Mouse (Mus musculus) CH12.LX (cell line): ENCODE measurements around the gene Dlg2. TPM values are rescaled to one million over a fixed set of nuclear protein-coding genes. Genes with fewer than 3 reads are reported as not detected.

Source experiments
- DNase-seq: peaks from one replicate; pipeline ENCODE4 v3.0.0-alpha.2; 2013; ENCODE audit errors: extremely low read depth
- H3K27ac ChIP-seq: 2 replicates; pipeline ENCODE4 v1.5.1; 2012; ENCODE audit warnings: low read depth, mild to moderate bottlenecking, control low read depth, moderate library complexity; ENCODE audit not compliant: insufficient read depth
- H3K27me3 ChIP-seq: replicated peaks from 2 replicates; pipeline ENCODE3; 2012; ENCODE audit warnings: inconsistent platforms
- H3K36me3 ChIP-seq, 2 experiments: replicated peaks in 1 of 2; 2 replicates each; pipeline versions ENCODE3 to v1.6.1; 2012; ENCODE audit warnings: inconsistent platforms in 1 of 2, low read length in 1 of 2, mild to moderate bottlenecking in 1 of 2, mixed read lengths in 1 of 2, moderate library complexity in 1 of 2; ENCODE audit not compliant: control insufficient read depth in 1 of 2, insufficient read depth in 1 of 2
- H3K4me1 ChIP-seq, 2 experiments: 2 replicates each; pipeline ENCODE4 v1.6.1; 2012; ENCODE audit warnings: inconsistent platforms in 1 of 2, moderate library complexity in 1 of 2; ENCODE audit not compliant: insufficient read depth in 2 of 2, control insufficient read depth in 1 of 2
- H3K4me2 ChIP-seq: 2 replicates; pipeline ENCODE4 v1.6.1; 2012; ENCODE audit warnings: low read depth, mild to moderate bottlenecking, control low read depth; ENCODE audit not compliant: poor library complexity, insufficient read depth, severe bottlenecking
- H3K4me3 ChIP-seq, 3 experiments: fragments of 150-350 bp in 1 of 3; sonication (generic) in 1 of 3; replicated peaks in 1 of 3; 2 replicates each; pipeline versions ENCODE3 to v1.5.1; 2011 to 2012; ENCODE audit warnings: low read depth in 2 of 3, low read length in 2 of 3, mild to moderate bottlenecking in 2 of 3, moderate library complexity in 2 of 3, control low read depth in 1 of 3, improper control_type of control experiment in 1 of 3, inconsistent platforms in 1 of 3, mixed read lengths in 1 of 3; ENCODE audit not compliant: poor library complexity in 1 of 3
- H3K79me2 ChIP-seq: replicated peaks from 2 replicates; pipeline ENCODE4 v1.6.1; 2012; ENCODE audit warnings: mild to moderate bottlenecking, moderate library complexity; ENCODE audit not compliant: control insufficient read depth, poor library complexity, insufficient read depth, severe bottlenecking; ENCODE audit errors: extremely low read depth
- H3K9ac ChIP-seq: 2 replicates; pipeline ENCODE4 v1.6.1; 2012; ENCODE audit warnings: low read depth, mild to moderate bottlenecking, control low read depth, moderate library complexity; ENCODE audit not compliant: insufficient read depth
- H3K9me3 ChIP-seq: replicated peaks from 2 replicates; pipeline ENCODE3; 2012; ENCODE audit warnings: low read length, inconsistent platforms, mixed read lengths
- CHD1 ChIP-seq: IDR thresholded peaks from 2 replicates; pipeline ENCODE4 v1.6.1; 2012; ENCODE audit warnings: low read depth, low read length, improper control_type of control experiment, inconsistent platforms
- CHD2 ChIP-seq: IDR thresholded peaks from 2 replicates; pipeline ENCODE4 v1.6.1; 2011; ENCODE audit warnings: low read length, improper control_type of control experiment
- CTCF ChIP-seq, 2 experiments: IDR thresholded peaks in 1 of 2; conservative IDR thresholded peaks in 1 of 2; 2 replicates each; pipeline ENCODE4 v1.5.1; 2011 to 2012; ENCODE audit warnings: low read depth in 2 of 2, low read length in 2 of 2, improper control_type of control experiment in 1 of 2, inconsistent platforms in 1 of 2, mild to moderate bottlenecking in 1 of 2, moderate library complexity in 1 of 2
- ELF1 ChIP-seq: IDR thresholded peaks from 2 replicates; pipeline ENCODE4 v1.6.1; 2014; ENCODE audit warnings: low read depth, mild to moderate bottlenecking, inconsistent platforms, low read length, improper control_type of control experiment
- EP300 ChIP-seq: IDR thresholded peaks from 2 replicates; pipeline ENCODE4 v1.6.1; 2011; ENCODE audit warnings: low read length, improper control_type of control experiment
- IRF4 ChIP-seq: IDR thresholded peaks from 2 replicates; pipeline ENCODE4 v1.6.1; 2014; ENCODE audit warnings: low read depth, mild to moderate bottlenecking, inconsistent platforms, low read length, improper control_type of control experiment
- JUN ChIP-seq: IDR thresholded peaks from 2 replicates; pipeline ENCODE4 v1.6.1; 2011; ENCODE audit warnings: low read depth, mild to moderate bottlenecking, low read length, improper control_type of control experiment, moderate library complexity; ENCODE audit not compliant: insufficient read depth
- JUND ChIP-seq: conservative IDR thresholded peaks from 2 replicates; pipeline ENCODE4 v1.6.1; 2011; ENCODE audit warnings: low read depth, low read length, improper control_type of control experiment
- MAX ChIP-seq: IDR thresholded peaks from 2 replicates; pipeline ENCODE4 v1.6.1; 2011; ENCODE audit warnings: low read length, improper control_type of control experiment
- MEF2A ChIP-seq: IDR thresholded peaks from 2 replicates; pipeline ENCODE4 v1.6.1; 2014; ENCODE audit warnings: low read depth, mild to moderate bottlenecking, inconsistent platforms, low read length, improper control_type of control experiment, borderline replicate concordance
- MXI1 ChIP-seq: IDR thresholded peaks from 2 replicates; pipeline ENCODE4 v1.6.1; 2011; ENCODE audit warnings: mild to moderate bottlenecking, low read depth, low read length, improper control_type of control experiment
- MYC ChIP-seq: IDR thresholded peaks from 2 replicates; pipeline ENCODE4 v1.6.1; 2011; ENCODE audit warnings: low read depth, mild to moderate bottlenecking, improper control_type of control experiment, low read length
- POLR2AphosphoS2 ChIP-seq: IDR thresholded peaks from 2 replicates; pipeline ENCODE4 v1.6.1; 2011; ENCODE audit warnings: low read depth, low read length, improper control_type of control experiment
- RAD21 ChIP-seq: IDR thresholded peaks from 2 replicates; pipeline ENCODE4 v1.6.1; 2011; ENCODE audit warnings: low read depth, mild to moderate bottlenecking, low read length, improper control_type of control experiment, moderate library complexity
- SIN3A ChIP-seq: IDR thresholded peaks from 2 replicates; pipeline ENCODE4 v1.6.1; 2012; ENCODE audit warnings: low read length, improper control_type of control experiment, inconsistent platforms
- SMC3 ChIP-seq: IDR thresholded peaks from 2 replicates; pipeline ENCODE4 v1.6.1; 2011; ENCODE audit warnings: low read depth, low read length, improper control_type of control experiment
- TCF12 ChIP-seq: IDR thresholded peaks from 2 replicates; pipeline ENCODE4 v1.6.1; 2014; ENCODE audit warnings: low read depth, mild to moderate bottlenecking, inconsistent platforms, low read length, improper control_type of control experiment
- UBTF ChIP-seq: IDR thresholded peaks from 2 replicates; pipeline ENCODE4 v1.6.1; 2012; ENCODE audit warnings: low read depth, mild to moderate bottlenecking, inconsistent platforms, low read length, improper control_type of control experiment, moderate library complexity
- USF1 ChIP-seq: IDR thresholded peaks from 2 replicates; pipeline ENCODE4 v1.6.1; 2014; ENCODE audit warnings: low read depth, mild to moderate bottlenecking, inconsistent platforms, low read length, improper control_type of control experiment
- USF2 ChIP-seq: conservative IDR thresholded peaks from 2 replicates; pipeline ENCODE4 v1.6.1; 2011; ENCODE audit warnings: low read depth, low read length, improper control_type of control experiment
- ZNF384 ChIP-seq: IDR thresholded peaks from 2 replicates; pipeline ENCODE4 v1.6.1; 2012; ENCODE audit warnings: low read depth, low read length, improper control_type of control experiment, inconsistent platforms
- dilution Hi-C: fragments of 300-500 bp; cut with MboI; formaldehyde crosslinking; loops from 2 replicates; pipeline ENCODE4 v1.14.3; 2020; ENCODE audit warnings: low sequenced_read_pairs; ENCODE audit not compliant: extremely low pct_unique_long_range_greater_than_20kb, extremely low pct_ligation_motif_present
- in situ Hi-C: fragments of 300-500 bp; cut with MboI; formaldehyde crosslinking; loops from 3 replicates; pipeline ENCODE4 v1.14.3; 2019; ENCODE audit warnings: low sequenced_read_pairs, low pct_ligation_motif_present, low pct_unique_long_range_greater_than_20kb, mixed read lengths
- polyA plus RNA-seq: library from polyadenylated mRNA; unstranded; fragments of >175 nt; gene quantifications from 2 replicates; pipeline ENCODE4 v1.2.1, GENCODE M21; 2012; ENCODE audit warnings: low read depth; ENCODE audit not compliant: insufficient read length
- total RNA-seq, 2 experiments: library from RNA; depleted of rRNA; stranded (reverse); fragments of 300-350 nt in 1 of 2; fragments of >200 nt in 1 of 2; gene quantifications; 2 replicates each; pipeline ENCODE4 v1.2.3; 2012 to 2014

Dlg2 gene
- total and polyA plus RNA-seq, 3 experiments = 0.36 TPM; not detected in 2

GRCm38 (mm10) chr7:92008702-92009101, 1532.2 kb downstream of the Dlg2 start:
- Histone ChIP-seq H3K4me2 (no peak overlapping the region), H3K27me3 (no peaks in the 10 kb centered on the region), H3K79me2 (no peaks in the 10 kb centered on the region), H3K4me1 (no peaks in the 10 kb centered on the region), H3K36me3 (no peaks in the 10 kb centered on the region), H3K27ac (no peak overlapping the region), H3K9ac (no peak overlapping the region), H3K4me3 (no peak overlapping the region), H3K9me3 (no peaks in the 10 kb centered on the region)
- in situ Hi-C loops = no loop called here
- TF ChIP-seq CTCF (conservative IDR thresholded peaks at IDR 0.05 in 1 of 2, IDR thresholded peaks at IDR 0.05 in 1 of 2; ENCODE audit: low read depth in 2 of 2, low read length in 2 of 2) = no peak
- TF ChIP-seq ELF1 = no peak
- TF ChIP-seq UBTF = no peak
- TF ChIP-seq MAX = no peak
- no peak for TF ChIP-seq USF2
- no peak for TF ChIP-seq TCF12
- dilution Hi-C loops = no loop called here
- no peak for DNase-seq

GRCm38 (mm10) chr7:92024928-92025327, 1548.5 kb downstream of the Dlg2 start:
- Histone ChIP-seq H3K4me3 (no peak overlapping the region), H3K36me3 (no peaks in the 10 kb centered on the region), H3K9me3 (no peaks in the 10 kb centered on the region), H3K4me1 (peaks cover 0 to 26% of the 10 kb centered on the region in 2 experiments; a peak in 2 of 4 replicates), H3K27ac (no peak overlapping the region), H3K79me2 (no peaks in the 10 kb centered on the region), H3K4me2 (no peak overlapping the region), H3K27me3 (no peaks in the 10 kb centered on the region)
- in situ Hi-C loops (no loop called here), dilution Hi-C loops (no loop called here)
- no peak for DNase-seq
- no peak for TF ChIP-seq CHD1
- TF ChIP-seq, all 38 proteins: peak for 0
- no peak overlapping the region for H3K9ac ChIP-seq

- in situ Hi-C loops = no loop called here
- peaks cover 0 to 26% of the 10 kb centered on the region in 2 experiments; a peak in 2 of 4 replicates for H3K4me1 ChIP-seq
- dilution Hi-C loops = no loop called here
Measured at GRCm38 (mm10) chr7:92025465-92026056, 1549.1 kb downstream of the Dlg2 start.

More at GRCm38 (mm10) chr7:92025465-92026056, 1549.1 kb downstream of the Dlg2 start:
- no peaks in the 10 kb centered on the region for H3K36me3 ChIP-seq
- H3K9ac ChIP-seq = no peak overlapping the region
- TF ChIP-seq CHD2 = no peak
- TF ChIP-seq MEF2A = no peak
- no peak for TF ChIP-seq CHD1
- no peak for TF ChIP-seq MXI1
- TF ChIP-seq RAD21 = no peak
- TF ChIP-seq MYC = no peak
- TF ChIP-seq ZNF384 = no peak
- TF ChIP-seq EP300 = peak; percentile 69
- 0 out of 2 replicates have a peak, but pooled peaks have one; percentile 18 for TF ChIP-seq JUN
- no peak for TF ChIP-seq SMC3
- TF ChIP-seq IRF4 = peak; percentile 47; the same call in 1 of the 2 replicates
- TF ChIP-seq POLR2AphosphoS2 = no peak
- no peak for TF ChIP-seq ELF1
- TF ChIP-seq SIN3A = no peak
- 0 out of 2 replicates have a peak, but pooled peaks have one; percentile 38 for TF ChIP-seq JUND
- no peak for TF ChIP-seq CTCF (conservative IDR thresholded peaks at IDR 0.05 in 1 of 2, IDR thresholded peaks at IDR 0.05 in 1 of 2; ENCODE audit: low read depth in 2 of 2, low read length in 2 of 2)
- TF ChIP-seq USF1 = no peak
- H3K79me2 ChIP-seq = no peaks in the 10 kb centered on the region
- no peak overlapping the region for H3K27ac ChIP-seq
- peak; percentile 64 for DNase-seq
- H3K27me3 ChIP-seq = no peaks in the 10 kb centered on the region
- H3K4me3 ChIP-seq = no peak overlapping the region
- no peak overlapping the region for H3K4me2 ChIP-seq
- H3K9me3 ChIP-seq = no peaks in the 10 kb centered on the region
